Mouse (Mus musculus): Measurements from ENCODE around the gene Best2. TPM values are rescaled to one million over a fixed set of nuclear protein-coding genes. Genes with fewer than 3 reads are reported as not detected.
A peak's percentile ranks its signal among the peaks of the same experiment; 100 is the strongest.

Best2 gene
- total RNA-seq, 2 experiments from 2014 or later, result not detected

- ATAC-seq (replicated peaks; ENCODE audit: poor library complexity, severe bottlenecking), result no peak
Measured at GRCm38 (mm10) chr8:84970135-84970790, 44.1 kb downstream of the Best2 start.

GRCm38 (mm10) chr8:84969241-84970134 lies 44.8 kb downstream of the Best2 start, which contains the start of the genes Gm49661, Prdx2 and Rnaseh2a:
Gm49661 (minus strand) TSS chr8:84969433.
Prdx2 (plus strand) TSS chr8:84969587.
Rnaseh2a (minus strand) TSS chr8:84969767.
- peak; percentile 59 for ATAC-seq (replicated peaks; ENCODE audit: poor library complexity, severe bottlenecking)

- no peak for ATAC-seq (replicated peaks; ENCODE audit: poor library complexity, severe bottlenecking)
Measured at GRCm38 (mm10) chr8:84968650-84969049, 45.7 kb downstream of the Best2 start.

GRCm38 (mm10) chr8:84967532-84968304 lies 46.6 kb downstream of the Best2 start:
- ATAC-seq (replicated peaks; ENCODE audit: poor library complexity, severe bottlenecking), result no peak

- no peak for ATAC-seq (replicated peaks; ENCODE audit: poor library complexity, severe bottlenecking)
Measured at GRCm38 (mm10) chr8:84966603-84967002, 47.7 kb downstream of the Best2 start.

- ATAC-seq (replicated peaks; ENCODE audit: poor library complexity, severe bottlenecking), result peak; percentile 86
Measured at GRCm38 (mm10) chr8:84965731-84966291, 48.5 kb downstream of the Best2 start.

GRCm38 (mm10) chr8:84963952-84964351 lies 50.4 kb downstream of the Best2 start:
- no peak for ATAC-seq (replicated peaks; ENCODE audit: poor library complexity, severe bottlenecking)

- ATAC-seq (replicated peaks; ENCODE audit: poor library complexity, severe bottlenecking), result no peak
Measured at GRCm38 (mm10) chr8:84959811-84960210, 54.5 kb downstream of the Best2 start.

Other genes with a start within 250 kb of the Best2 start
- 25.7 and 51.2 TPM in 2 replicates for gene Nfix, start 214.2 kb downstream of the Best2 start, total RNA-seq (2014; fragmentation: Nextera tagmentation)
- 9.5 and 12.8 TPM in 2 replicates for gene Nfix, start 214.2 kb downstream of the Best2 start, total RNA-seq (2017)
- gene Dand5, start 191.7 kb downstream of the Best2 start, total RNA-seq (2014; fragmentation: Nextera tagmentation), result 4.1 and 4.7 TPM in 2 replicates
- 3.6 and 3.7 TPM in 2 replicates for gene Dand5, start 191.7 kb downstream of the Best2 start, total RNA-seq (2017)
- gene Gadd45gip1, start 183.0 kb downstream of the Best2 start, total RNA-seq (2014; fragmentation: Nextera tagmentation), result 17.0 and 19.2 TPM in 2 replicates
- gene Gadd45gip1, start 183.0 kb downstream of the Best2 start, total RNA-seq (2017), result 46.2 and 52.4 TPM in 2 replicates
- gene Rad23a, start 173.9 kb downstream of the Best2 start, total RNA-seq (2014; fragmentation: Nextera tagmentation), result 41.8 TPM in 2 replicates
- 20.1 and 21.4 TPM in 2 replicates for gene Rad23a, start 173.9 kb downstream of the Best2 start, total RNA-seq (2017)
- gene Calr, start 167.6 kb downstream of the Best2 start, total RNA-seq (2014; fragmentation: Nextera tagmentation), result 1,333 and 1,645 TPM in 2 replicates
- gene Calr, start 167.6 kb downstream of the Best2 start, total RNA-seq (2017), result 4,572 and 4,672 TPM in 2 replicates
- gene Farsa, start 157.5 kb downstream of the Best2 start, total RNA-seq (2014; fragmentation: Nextera tagmentation), result 90.9 TPM in 2 replicates
- gene Farsa, start 157.5 kb downstream of the Best2 start, total RNA-seq (2017), result 187 and 190 TPM in 2 replicates
- 172 and 176 TPM in 2 replicates for gene Syce2, start 142.4 kb downstream of the Best2 start, total RNA-seq (2014; fragmentation: Nextera tagmentation)
- gene Syce2, start 142.4 kb downstream of the Best2 start, total RNA-seq (2017), result 126 and 155 TPM in 2 replicates
- gene Gcdh, start 120.6 kb downstream of the Best2 start, total RNA-seq (2014; fragmentation: Nextera tagmentation), result 23.2 and 25.8 TPM in 2 replicates
- gene Gcdh, start 120.6 kb downstream of the Best2 start, total RNA-seq (2017), result 20.1 and 30.3 TPM in 2 replicates
- 0.52 and 1.0 TPM in 2 replicates for gene Klf1, start 112.6 kb downstream of the Best2 start, total RNA-seq (2014; fragmentation: Nextera tagmentation)
- 0.43 and 0.72 TPM in 2 replicates for gene Klf1, start 112.6 kb downstream of the Best2 start, total RNA-seq (2017)
- gene Dnase2a, start 106.0 kb downstream of the Best2 start, total RNA-seq (2014; fragmentation: Nextera tagmentation), result 35.6 and 55.5 TPM in 2 replicates
- gene Dnase2a, start 106.0 kb downstream of the Best2 start, total RNA-seq (2017), result 59.6 and 117 TPM in 2 replicates
- gene Mast1, start 77.2 kb downstream of the Best2 start, total RNA-seq (2014; fragmentation: Nextera tagmentation), result not detected in 2 replicates
- not detected in 2 replicates for gene Mast1, start 77.2 kb downstream of the Best2 start, total RNA-seq (2017)
- not detected in 2 replicates for gene Rtbdn, start 67.5 kb downstream of the Best2 start, total RNA-seq (2014; fragmentation: Nextera tagmentation)
- not detected in 2 replicates for gene Rtbdn, start 67.5 kb downstream of the Best2 start, total RNA-seq (2017)
- gene Gm49661, start 45.1 kb downstream of the Best2 start, total RNA-seq (2014; fragmentation: Nextera tagmentation), result not detected in 2 replicates
- gene Gm49661, start 45.1 kb downstream of the Best2 start, total RNA-seq (2017), result not detected in 2 replicates
- gene Prdx2, start 44.9 kb downstream of the Best2 start, total RNA-seq (2014; fragmentation: Nextera tagmentation), result 210 and 303 TPM in 2 replicates
- 360 and 421 TPM in 2 replicates for gene Prdx2, start 44.9 kb downstream of the Best2 start, total RNA-seq (2017)
- gene Rnaseh2a, start 44.8 kb downstream of the Best2 start, total RNA-seq (2014; fragmentation: Nextera tagmentation), result 116 and 172 TPM in 2 replicates
- 91.3 and 148 TPM in 2 replicates for gene Rnaseh2a, start 44.8 kb downstream of the Best2 start, total RNA-seq (2017)
- 3.3 and 14.2 TPM in 2 replicates for gene Junb, start 35.8 kb downstream of the Best2 start, total RNA-seq (2014; fragmentation: Nextera tagmentation)
- gene Junb, start 35.8 kb downstream of the Best2 start, total RNA-seq (2017), result 39.6 and 46.0 TPM in 2 replicates
- gene Hook2, start 23.9 kb downstream of the Best2 start, total RNA-seq (2014; fragmentation: Nextera tagmentation), result 5.2 and 6.1 TPM in 2 replicates
- 5.7 and 8.2 TPM in 2 replicates for gene Hook2, start 23.9 kb downstream of the Best2 start, total RNA-seq (2017)
- gene Asna1, start 10.8 kb upstream of the Best2 start, total RNA-seq (2014; fragmentation: Nextera tagmentation), result 73.1 and 73.3 TPM in 2 replicates
- gene Asna1, start 10.8 kb upstream of the Best2 start, total RNA-seq (2017), result 74.5 and 91.2 TPM in 2 replicates
- gene Trir, start 12.3 kb upstream of the Best2 start, total RNA-seq (2014; fragmentation: Nextera tagmentation), result 112 and 128 TPM in 2 replicates
- 245 and 280 TPM in 2 replicates for gene Trir, start 12.3 kb upstream of the Best2 start, total RNA-seq (2017)
- gene Tnpo2, start 22.4 kb upstream of the Best2 start, total RNA-seq (2014; fragmentation: Nextera tagmentation), result 19.6 and 25.0 TPM in 2 replicates
- 21.5 and 26.8 TPM in 2 replicates for gene Tnpo2, start 22.4 kb upstream of the Best2 start, total RNA-seq (2017)
- gene Fbxw9, start 45.5 kb upstream of the Best2 start, total RNA-seq (2014; fragmentation: Nextera tagmentation), result 11.6 and 13.5 TPM in 2 replicates
- 4.1 and 5.9 TPM in 2 replicates for gene Fbxw9, start 45.5 kb upstream of the Best2 start, total RNA-seq (2017)
- gene Gm5741, start 53.5 kb upstream of the Best2 start, total RNA-seq (2014; fragmentation: Nextera tagmentation), result not detected in 2 replicates
- gene Gm5741, start 53.5 kb upstream of the Best2 start, total RNA-seq (2017), result not detected in 2 replicates
- 42.0 and 66.5 TPM in 2 replicates for gene Dhps, start 57.2 kb upstream of the Best2 start, total RNA-seq (2014; fragmentation: Nextera tagmentation)
- gene Dhps, start 57.2 kb upstream of the Best2 start, total RNA-seq (2017), result 19.6 and 30.1 TPM in 2 replicates
- 189 and 191 TPM in 2 replicates for gene Wdr83os, start 66.2 kb upstream of the Best2 start, total RNA-seq (2014; fragmentation: Nextera tagmentation)
- gene Wdr83os, start 66.2 kb upstream of the Best2 start, total RNA-seq (2017), result 36.6 and 47.4 TPM in 2 replicates
- 56.2 and 81.8 TPM in 2 replicates for gene Wdr83, start 66.8 kb upstream of the Best2 start, total RNA-seq (2014; fragmentation: Nextera tagmentation)
- gene Wdr83, start 66.8 kb upstream of the Best2 start, total RNA-seq (2017), result 23.3 and 32.8 TPM in 2 replicates
- 91.4 and 110 TPM in 2 replicates for gene Man2b1, start 68.7 kb upstream of the Best2 start, total RNA-seq (2014; fragmentation: Nextera tagmentation)
- gene Man2b1, start 68.7 kb upstream of the Best2 start, total RNA-seq (2017), result 52.9 and 83.5 TPM in 2 replicates
- gene Zfp791, start 108.6 kb upstream of the Best2 start, total RNA-seq (2014; fragmentation: Nextera tagmentation), result not detected in 2 replicates
- gene Zfp791, start 108.6 kb upstream of the Best2 start, total RNA-seq (2017), result not detected in 2 replicates
- gene Cks1brt, start 137.4 kb upstream of the Best2 start, total RNA-seq (2014; fragmentation: Nextera tagmentation), result not detected in 2 replicates
- not detected in 2 replicates for gene Cks1brt, start 137.4 kb upstream of the Best2 start, total RNA-seq (2017)
- gene Olfr371, start 211.5 kb upstream of the Best2 start, total RNA-seq (2014; fragmentation: Nextera tagmentation), result not detected in 2 replicates
- not detected in 2 replicates for gene Olfr371, start 211.5 kb upstream of the Best2 start, total RNA-seq (2017)

Data from granulocyte monocyte progenitor cell, adult 5-6 weeks (primary cell).